7 mouse cellular contexts compared by ENCODE assay signal in the genomic region with DNA sequence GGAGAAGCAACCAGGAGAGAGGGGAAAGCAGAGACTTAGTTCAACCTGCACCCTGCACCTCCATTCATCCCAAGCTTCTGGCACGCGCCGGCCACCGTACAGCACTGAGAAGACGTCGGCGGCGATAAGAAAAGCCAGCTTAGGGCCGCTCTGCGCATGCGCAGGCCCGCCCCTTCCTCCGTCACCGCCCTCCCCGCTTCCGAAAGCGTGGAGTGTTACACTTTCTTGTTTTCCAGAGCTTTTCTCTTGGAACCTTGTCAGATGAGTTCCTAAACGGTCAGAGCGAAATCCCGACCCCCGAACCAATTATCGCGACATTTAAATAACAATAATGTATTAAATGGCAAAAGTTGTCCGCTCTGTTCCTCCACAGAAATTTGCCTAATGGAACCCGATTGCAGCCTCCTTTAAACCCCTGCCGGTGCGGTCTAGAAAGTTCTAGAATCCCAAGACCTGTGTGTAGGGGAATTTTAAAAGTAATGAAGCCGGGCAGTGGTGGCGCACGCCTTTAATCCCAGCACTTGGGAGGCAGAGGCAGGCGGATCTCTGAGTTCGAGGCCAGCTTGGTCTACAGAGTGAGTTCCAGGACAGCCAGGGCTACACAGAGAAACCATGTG. TPM values are rescaled to one million over a fixed set of nuclear protein-coding genes. Genes with fewer than 3 reads are reported as not detected.
DNase-seq lines count a peak whose midpoint lies in the region; ATAC-seq lines count a peak whose summit lies in the region.

A gene (minus strand): TSS at position 116 of the 617 bp plus-strand sequence.

- H3K27ac ChIP-seq in intestine, embryonic 15.5 days: peak within 1 kb of the TSS; percentile 45
- H3K27ac ChIP-seq in midbrain, embryonic 10.5 days (replicated peaks): peak within 1 kb of the TSS; percentile 91

- H3K9me3 ChIP-seq in intestine, embryonic 15.5 days: no peaks in the 10 kb centered on the region
- no peaks in the 10 kb centered on the region for H3K9me3 ChIP-seq in midbrain, embryonic 10.5 days (replicated peaks)

- H3K9ac ChIP-seq in intestine, embryonic 15.5 days: peak within 1 kb of the TSS; percentile 79

- 0 out of 2 replicates have a peak, but pooled peaks cover 4% of the 10 kb centered on the region for H3K36me3 ChIP-seq in intestine, embryonic 15.5 days
- peaks cover 32% of the 10 kb centered on the region for H3K36me3 ChIP-seq in midbrain, embryonic 10.5 days

- intact Hi-C loops in gastrocnemius, postnatal 36 days (cut with DNase I): no loop called here
- intact Hi-C loops in left cerebral cortex, postnatal 25 days (cut with DNase I): loop anchor here (5.0 to 10.0 kb wide), 2 partner anchors 100 to 207 kb away; a partner anchor contains a TSS

- H3K4me1 ChIP-seq in intestine, embryonic 15.5 days (replicated peaks): peaks cover 3% of the 10 kb centered on the region
- peaks cover 17% of the 10 kb centered on the region for H3K4me1 ChIP-seq in midbrain, embryonic 10.5 days

- DNase-seq in adrenal gland, adult 2 months: peak; percentile 96
- peak; percentile 90 for DNase-seq in embryo, embryonic 11.5 days (ENCODE audit: low read depth, low spot score)
- peak; percentile 90 to 91 for DNase-seq in gastrocnemius, postnatal 36 days
- DNase-seq in left cerebral cortex, postnatal 25 days (ENCODE audit: low spot score in 2 of 2): peak; percentile 95 to 96
- DNase-seq in midbrain, embryonic 10.5 days (ENCODE audit: low spot score): peak; percentile 93
- DNase-seq in right cerebral cortex, postnatal 4 days: peak; percentile 98

- H3K27me3 ChIP-seq in intestine, embryonic 15.5 days (replicated peaks): no peaks in the 10 kb centered on the region
- H3K27me3 ChIP-seq in midbrain, embryonic 10.5 days (ENCODE audit: low read depth, poor library complexity, severe bottlenecking): no peaks in the 10 kb centered on the region

- peak within 1 kb of the TSS; percentile 75 for H3K4me2 ChIP-seq in intestine, embryonic 15.5 days (replicated peaks)

- ATAC-seq in intestine, embryonic 15.5 days: peak; percentile 96

- peak within 1 kb of the TSS; percentile 64 for H3K4me3 ChIP-seq in intestine, embryonic 15.5 days (replicated peaks)
- H3K4me3 ChIP-seq in midbrain, embryonic 10.5 days: peak within 1 kb of the TSS; percentile 85

- WGBS in intestine, embryonic 15.5 days: 8% methylated on average over 32 of the region's 32 CpGs
- 10% methylated on average over 32 of the region's 32 CpGs for WGBS in midbrain, embryonic 10.5 days

RNA-seq across cellular contexts. Expression of the gene that starts here (rescaled TPM):
- 10 to 100 TPM; 21.8 to 22.7 TPM for total RNA-seq in adrenal gland, adult 2 months (2021)
- polyA plus RNA-seq in adrenal gland, adult 2 months (2012; rRNA removed): 5.0 and 5.1 TPM in 2 replicates
- 1 to 10 TPM; 3.3 to 3.9 TPM for total RNA-seq in gastrocnemius, postnatal 36 days (2021)
- polyA plus RNA-seq in intestine, embryonic 15.5 days (2015; fragmentation: Nextera tagmentation; extraction: Ambion mirVana): 19.3 and 21.6 TPM in 2 replicates
- 10 to 100 TPM; 27.5 to 27.9 TPM for total RNA-seq in left cerebral cortex, postnatal 25 days (2021)
- polyA plus RNA-seq in midbrain, embryonic 10.5 days (2016; fragmentation: Nextera tagmentation; extraction: Ambion mirVana): 48.1 and 51.9 TPM in 2 replicates

Comparison
In these comparisons a context has a peak if more than half of its experiments do, and no peak if none do; other contexts are left out.
1. Peak in every context shown above with its lines: DNase-seq, ATAC-seq, H3K4me3 ChIP-seq and H3K27ac ChIP-seq.
2. RNA of the gene that starts here (total RNA-seq): 27.5 to 27.9 TPM in left cerebral cortex, postnatal 25 days and 21.8 to 22.7 TPM in adrenal gland, adult 2 months; 3.3 to 3.9 TPM in gastrocnemius, postnatal 36 days; every median in the first group is over 4 times any median in the second.